Mouse (Mus musculus) MEL (cell line): ENCODE results near the gene Dhx58. TPM values are rescaled to one million over a fixed set of nuclear protein-coding genes. Genes with fewer than 3 reads are reported as not detected.
"Not testable (repeated sequence)": the region's sequence is repeated elsewhere in the genome, so short reads cannot be mapped to it uniquely, and the experiment has no call there.

Experiments
- DNase-seq: peaks from one replicate; pipeline ENCODE4 v3.0.0; 2011; ENCODE audit warnings: low read depth, low spot score
- H3K27ac ChIP-seq: 2 replicates; pipeline ENCODE4 v1.5.1; 2012; ENCODE audit warnings: low read depth, mild to moderate bottlenecking, control low read depth, low read length, moderate library complexity; ENCODE audit not compliant: control insufficient read depth
- H3K27me3 ChIP-seq, 2 experiments: fragments of 150-350 bp in 1 of 2; sonication (generic) in 1 of 2; 2 replicates each; pipeline ENCODE4 v1.6.1; 2012; ENCODE audit warnings: low read length in 2 of 2, mild to moderate bottlenecking in 2 of 2, improper control_type of control experiment in 1 of 2, moderate library complexity in 1 of 2; ENCODE audit not compliant: insufficient read depth in 2 of 2, control insufficient read depth in 1 of 2
- H3K36me3 ChIP-seq, 2 experiments: 2 replicates each; pipeline ENCODE4 v1.6.1; 2012 to 2014; ENCODE audit warnings: low read length in 2 of 2, improper control_type of control experiment in 1 of 2, inconsistent platforms in 1 of 2, mild to moderate bottlenecking in 1 of 2; ENCODE audit not compliant: insufficient read depth in 2 of 2, control insufficient read depth in 1 of 2
- H3K4me1 ChIP-seq, 2 experiments: fragments of 150-350 bp in 1 of 2; sonication (generic) in 1 of 2; 2 replicates each; pipeline ENCODE4 v1.6.1; 2012; ENCODE audit warnings: low read length in 2 of 2, improper control_type of control experiment in 1 of 2, mild to moderate bottlenecking in 1 of 2; ENCODE audit not compliant: insufficient read depth in 2 of 2, control insufficient read depth in 1 of 2
- H3K4me3 ChIP-seq, 2 experiments: fragments of 150-350 bp in 1 of 2; sonication (generic) in 1 of 2; 2 replicates each; pipeline ENCODE4 v1.5.1; 2012; ENCODE audit warnings: low read depth in 2 of 2, low read length in 2 of 2, mild to moderate bottlenecking in 2 of 2, moderate library complexity in 2 of 2, control low read depth in 1 of 2, improper control_type of control experiment in 1 of 2; ENCODE audit not compliant: control insufficient read depth in 1 of 2, insufficient read depth in 1 of 2
- H3K79me2 ChIP-seq: 2 replicates; pipeline ENCODE4 v1.6.1; 2012; ENCODE audit warnings: mild to moderate bottlenecking, low read length, moderate library complexity; ENCODE audit not compliant: control insufficient read depth, poor library complexity, insufficient read depth
- H3K9ac ChIP-seq: 2 replicates; pipeline ENCODE4 v1.6.1; 2012; ENCODE audit warnings: low read depth, mild to moderate bottlenecking, control low read depth, low read length, moderate library complexity; ENCODE audit not compliant: control insufficient read depth, poor library complexity, severe bottlenecking
- H3K9me3 ChIP-seq: fragments of 150-350 bp; sonication (generic); replicated peaks from 2 replicates; pipeline ENCODE4 v1.6.1; 2012; ENCODE audit warnings: mild to moderate bottlenecking, low read length, improper control_type of control experiment, moderate library complexity; ENCODE audit not compliant: insufficient read depth
- CHD1 ChIP-seq: IDR thresholded peaks from 2 replicates; pipeline ENCODE4 v1.6.1; 2012; ENCODE audit warnings: low read depth, mild to moderate bottlenecking, inconsistent platforms, low read length, improper control_type of control experiment
- CHD2 ChIP-seq: IDR thresholded peaks from 2 replicates; pipeline ENCODE4 v1.6.1; 2011; ENCODE audit warnings: low read length, improper control_type of control experiment
- CTCF ChIP-seq, 3 experiments: IDR thresholded peaks in 2 of 3; conservative IDR thresholded peaks in 1 of 3; 2 replicates each; pipeline ENCODE4 v1.5.1; 2011 to 2012; ENCODE audit warnings: low read length in 3 of 3, low read depth in 2 of 3, mild to moderate bottlenecking in 2 of 3, improper control_type of control experiment in 1 of 3, inconsistent platforms in 1 of 3, mixed read lengths in 1 of 3, moderate library complexity in 1 of 3; ENCODE audit not compliant: control insufficient read depth in 1 of 3, insufficient read depth in 1 of 3, poor library complexity in 1 of 3, severe bottlenecking in 1 of 3
- ELF1 ChIP-seq: IDR thresholded peaks from 2 replicates; pipeline ENCODE4 v1.6.1; 2014; ENCODE audit warnings: low read depth, mild to moderate bottlenecking, inconsistent platforms, low read length, improper control_type of control experiment, moderate library complexity
- ETS1 ChIP-seq: IDR thresholded peaks from 2 replicates; pipeline ENCODE4 v1.6.1; 2012; ENCODE audit warnings: low read depth, mild to moderate bottlenecking, inconsistent platforms, low read length, improper control_type of control experiment, moderate library complexity
- HCFC1 ChIP-seq: IDR thresholded peaks from 2 replicates; pipeline ENCODE4 v1.6.1; 2012; ENCODE audit warnings: low read depth, mild to moderate bottlenecking, inconsistent platforms, low read length, improper control_type of control experiment, moderate library complexity
- JUND ChIP-seq: IDR thresholded peaks from 2 replicates; pipeline ENCODE4 v1.6.1; 2011; ENCODE audit warnings: low read depth, mild to moderate bottlenecking, improper control_type of control experiment, low read length
- MEF2A ChIP-seq: IDR thresholded peaks from 2 replicates; pipeline ENCODE4 v1.6.1; 2014; ENCODE audit warnings: low read depth, mild to moderate bottlenecking, inconsistent platforms, low read length, improper control_type of control experiment; ENCODE audit not compliant: poor library complexity, insufficient replicate concordance, severe bottlenecking; ENCODE audit errors: extremely low read depth
- MYB ChIP-seq: IDR thresholded peaks from 2 replicates; pipeline ENCODE4 v1.6.1; 2011; ENCODE audit warnings: mild to moderate bottlenecking, low read depth, low read length, improper control_type of control experiment
- MYC ChIP-seq: IDR thresholded peaks from 2 replicates; pipeline ENCODE4 v1.6.1; 2011; ENCODE audit warnings: low read depth, mild to moderate bottlenecking, low read length, improper control_type of control experiment, moderate library complexity
- NRF1 ChIP-seq: IDR thresholded peaks from 2 replicates; pipeline ENCODE4 v1.6.1; 2014; ENCODE audit warnings: low read depth, mild to moderate bottlenecking, inconsistent platforms, low read length, improper control_type of control experiment, moderate library complexity; ENCODE audit not compliant: poor library complexity, insufficient read depth, severe bottlenecking
- RAD21 ChIP-seq: IDR thresholded peaks from 2 replicates; pipeline ENCODE4 v1.6.1; 2011; ENCODE audit warnings: mild to moderate bottlenecking, low read depth, low read length, improper control_type of control experiment
- RCOR1 ChIP-seq: IDR thresholded peaks from 2 replicates; pipeline ENCODE4 v1.6.1; 2012; ENCODE audit warnings: low read depth, mild to moderate bottlenecking, inconsistent platforms, low read length, improper control_type of control experiment
- SMC3 ChIP-seq: IDR thresholded peaks from 2 replicates; pipeline ENCODE4 v1.6.1; 2011; ENCODE audit warnings: low read depth, low read length, improper control_type of control experiment
- TBP ChIP-seq: IDR thresholded peaks from 2 replicates; pipeline ENCODE4 v1.8.0; 2011; ENCODE audit warnings: low read depth, low read length, improper control_type of control experiment
- TCF12 ChIP-seq: IDR thresholded peaks from 2 replicates; pipeline ENCODE4 v1.6.1; 2014; ENCODE audit warnings: low read depth, mild to moderate bottlenecking, inconsistent platforms, low read length, improper control_type of control experiment, moderate library complexity
- USF1 ChIP-seq: IDR thresholded peaks from 2 replicates; pipeline ENCODE4 v1.6.1; 2014; ENCODE audit warnings: low read depth, mild to moderate bottlenecking, inconsistent platforms, low read length, improper control_type of control experiment, moderate library complexity
- USF2 ChIP-seq, 2 experiments: IDR thresholded peaks; 2 replicates each; pipeline ENCODE4 v1.6.1; 2011 to 2012; ENCODE audit warnings: improper control_type of control experiment in 2 of 2, low read length in 2 of 2, borderline replicate concordance in 1 of 2, inconsistent platforms in 1 of 2, low read depth in 1 of 2, mild to moderate bottlenecking in 1 of 2; ENCODE audit not compliant: insufficient read depth in 1 of 2
- ZC3H11A ChIP-seq: IDR thresholded peaks from 2 replicates; pipeline ENCODE4 v1.6.1; 2012; ENCODE audit warnings: low read depth, mild to moderate bottlenecking, inconsistent platforms, low read length, improper control_type of control experiment
- ZKSCAN1 ChIP-seq: IDR thresholded peaks from 2 replicates; pipeline ENCODE4 v1.6.1; 2012; ENCODE audit warnings: low read depth, mild to moderate bottlenecking, inconsistent platforms, low read length, improper control_type of control experiment, moderate library complexity
- ZMIZ1 ChIP-seq: IDR thresholded peaks from 2 replicates; pipeline ENCODE4 v1.6.1; 2012; ENCODE audit warnings: low read depth, mild to moderate bottlenecking, inconsistent platforms, low read length, improper control_type of control experiment, moderate library complexity
- ZNF384 ChIP-seq: IDR thresholded peaks from 2 replicates; pipeline ENCODE4 v1.6.1; 2012; ENCODE audit warnings: low read depth, mild to moderate bottlenecking, inconsistent platforms, low read length, improper control_type of control experiment
- polyA plus RNA-seq, 2 experiments: library from polyadenylated mRNA; stranded (reverse) in 1 of 2; unstranded in 1 of 2; fragments of >175 nt in 1 of 2; fragments of >200 nt in 1 of 2; gene quantifications; 2 replicates each; pipeline versions ENCODE4 v1.2.1 to v1.2.4; 2012; ENCODE audit warnings: low replicate concordance in 2 of 2, low read depth in 1 of 2; ENCODE audit not compliant: insufficient read length in 2 of 2, insufficient read depth in 1 of 2, missing spikeins in 1 of 2
- total RNA-seq: library from RNA; depleted of rRNA; stranded (reverse); fragments of 300-350 nt; gene quantifications from 2 replicates; pipeline ENCODE4 v1.2.3, GENCODE M21; 2012

Dhx58 gene
- total and polyA plus RNA-seq, 3 experiments = 3.6 to 3.9 TPM; not detected in 1

DNA sequence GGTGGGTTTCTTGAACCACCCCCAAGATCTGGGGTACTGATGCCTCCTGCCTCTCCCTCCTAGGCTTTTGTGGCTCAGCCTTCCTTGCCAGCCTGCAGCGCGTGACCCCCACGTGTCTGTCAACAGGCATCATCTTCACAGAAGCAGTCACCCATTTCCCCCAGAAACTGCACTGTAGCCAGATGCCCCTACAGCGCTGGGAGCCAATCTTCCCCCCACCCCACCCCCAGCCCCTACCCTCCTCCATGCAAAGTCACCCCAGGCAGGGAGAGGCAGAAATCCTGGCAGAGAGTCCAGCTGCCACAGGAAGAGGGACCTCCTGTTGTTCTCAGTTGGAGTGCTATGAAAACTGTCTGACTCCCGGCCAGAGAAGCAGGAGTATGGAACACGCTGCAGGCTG is 47.6 kb downstream of the Dhx58 start:
- no peaks in the 10 kb centered on the region for H3K36me3 ChIP-seq
- DNase-seq = no peak
- H3K79me2 ChIP-seq = no peaks in the 10 kb centered on the region
- H3K27me3 ChIP-seq = no peaks in the 10 kb centered on the region; a peak in 3 of 4 replicates
- TF ChIP-seq TCF12 (no peak), CTCF (IDR thresholded peaks at IDR 0.05 in 2 of 3, conservative IDR thresholded peaks at IDR 0.05 in 1 of 3; ENCODE audit: control insufficient read depth in 1 of 3, insufficient read depth in 1 of 3, low read depth in 2 of 3, low read length in 3 of 3, poor library complexity in 1 of 3, severe bottlenecking in 1 of 3) (no peak), TBP (no peak), CHD2 (no peak), ZNF384 (no peak), HCFC1 (no peak), JUND (no peak), MYC (no peak), ZKSCAN1 (no peak), MEF2A (no peak), MYB (no peak), ETS1 (no peak), CHD1 (no peak), ELF1 (no peak), NRF1 (no peak), RCOR1 (no peak), ZMIZ1 (no peak), USF2 (IDR thresholded peaks at IDR 0.05; ENCODE audit: borderline replicate concordance in 1 of 2, insufficient read depth in 1 of 2, low read depth in 1 of 2, low read length in 2 of 2) (no peak)
- TF ChIP-seq, all 39 proteins: peak for 0
- H3K4me1 ChIP-seq = no peaks in the 10 kb centered on the region
- no peaks in the 10 kb centered on the region for H3K9me3 ChIP-seq
- H3K4me3 ChIP-seq = no peak overlapping the region
- no peak overlapping the region for H3K9ac ChIP-seq
- H3K27ac ChIP-seq = no peak overlapping the region

DNA sequence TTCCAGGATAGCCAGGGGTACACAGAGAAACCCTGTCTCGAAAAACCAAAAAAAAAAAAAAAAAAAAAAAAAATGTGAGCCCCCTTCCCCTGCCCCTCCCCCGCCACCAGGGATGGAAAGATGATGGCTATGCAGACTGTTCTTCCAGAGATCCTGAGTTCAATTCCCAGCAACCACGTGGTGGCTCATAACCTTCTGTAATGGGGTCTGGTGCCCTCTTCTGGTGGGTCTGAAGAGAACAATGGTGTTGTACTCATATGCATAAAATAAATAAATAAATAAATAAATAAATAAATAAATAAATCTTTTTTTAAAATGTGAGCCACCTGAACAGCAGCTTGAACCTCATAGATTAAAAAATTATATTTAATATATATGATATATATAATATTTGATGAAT is 48.5 kb downstream of the Dhx58 start:
- TF ChIP-seq CTCF (IDR thresholded peaks at IDR 0.05 in 2 of 3, conservative IDR thresholded peaks at IDR 0.05 in 1 of 3; ENCODE audit: control insufficient read depth in 1 of 3, insufficient read depth in 1 of 3, low read depth in 2 of 3, low read length in 3 of 3, poor library complexity in 1 of 3, severe bottlenecking in 1 of 3) (peak; percentile 11 to 57 (median 45); a peak in 4 of 6 replicates), SMC3 (peak; percentile 34; the same call in 1 of the 2 replicates), ZC3H11A (peak; percentile 21; the same call in 1 of the 2 replicates), USF1 (0 out of 2 replicates have a peak, but pooled peaks have one; percentile 48), RAD21 (peak; percentile 30)
- peak; percentile 37 for DNase-seq
- H3K79me2 ChIP-seq, H3K4me3 ChIP-seq, H3K27ac ChIP-seq, H3K36me3 ChIP-seq, H3K4me1 ChIP-seq, H3K9me3 ChIP-seq, H3K27me3 ChIP-seq, H3K9ac ChIP-seq: not testable (repeated sequence)
